In genomic region chr11:53521120-53521820, GRCm38 (mm10) we compare ENCODE assay signal across 7 mouse cellular contexts. TPM values are rescaled to one million over a fixed set of nuclear protein-coding genes. Genes with fewer than 3 reads are reported as not detected.
DNase-seq lines count a peak whose midpoint lies in the region; ATAC-seq lines count a peak whose summit lies in the region.

No protein-coding gene starts in this region.

- ATAC-seq in neural tube, embryonic 11.5 days (ENCODE audit: insufficient read depth, low FRiP score, low TSS enrichment) = no peak
- no peak for ATAC-seq in hindbrain, embryonic 13.5 days (ENCODE audit: low FRiP score)

- no peak overlapping the region; the same call in 1 of the 2 replicates for H3K9ac ChIP-seq in neural tube, embryonic 11.5 days (ENCODE audit: low read length)
- H3K9ac ChIP-seq in hindbrain, embryonic 13.5 days = peak overlapping the region; percentile 87

- H3K4me1 ChIP-seq in neural tube, embryonic 11.5 days (ENCODE audit: control insufficient read depth, insufficient read depth, low read length) = peaks cover 14% of the 10 kb centered on the region
- H3K4me1 ChIP-seq in embryonic facial prominence, embryonic 10.5 days = peaks cover 78% of the 10 kb centered on the region
- H3K4me1 ChIP-seq in hindbrain, embryonic 13.5 days (replicated peaks) = peaks cover 56% of the 10 kb centered on the region
- H3K4me1 ChIP-seq in midbrain, embryonic 10.5 days = peaks cover 73% of the 10 kb centered on the region

- no peaks in the 10 kb centered on the region for H3K27me3 ChIP-seq in neural tube, embryonic 11.5 days (ENCODE audit: control insufficient read depth, insufficient read depth, low read length)
- H3K27me3 ChIP-seq in embryonic facial prominence, embryonic 10.5 days (replicated peaks; ENCODE audit: low read depth, poor library complexity, severe bottlenecking) = peaks cover 21% of the 10 kb centered on the region
- H3K27me3 ChIP-seq in hindbrain, embryonic 13.5 days = peaks cover 25% of the 10 kb centered on the region
- peaks cover 33% of the 10 kb centered on the region for H3K27me3 ChIP-seq in midbrain, embryonic 10.5 days (ENCODE audit: low read depth, poor library complexity, severe bottlenecking)

- 50% methylated on average over 16 of the region's 16 CpGs for WGBS in neural tube, embryonic 11.5 days
- WGBS in embryonic facial prominence, embryonic 10.5 days = 62% methylated on average over 16 of the region's 16 CpGs
- 47% methylated on average over 16 of the region's 16 CpGs for WGBS in hindbrain, embryonic 13.5 days
- WGBS in midbrain, embryonic 10.5 days = 67% methylated on average over 16 of the region's 16 CpGs

- DNase-seq in neural tube, embryonic 11.5 days (ENCODE audit: low spot score) = no peak
- no peak for DNase-seq in neural tube, embryonic 10.5 days (ENCODE audit: extremely low spot score, low spot score)
- no peak for DNase-seq in embryonic facial prominence, embryonic 10.5 days (ENCODE audit: low spot score)
- no peak for DNase-seq in midbrain, embryonic 10.5 days (ENCODE audit: low spot score)
- no peak for DNase-seq in urinary bladder, postnatal 25 days (ENCODE audit: low spot score)
- DNase-seq in embryo, embryonic 10 days (ENCODE audit: low spot score) = no peak

- no peak overlapping the region for H3K27ac ChIP-seq in neural tube, embryonic 11.5 days (ENCODE audit: low read depth, low read length)
- no peak overlapping the region for H3K27ac ChIP-seq in embryonic facial prominence, embryonic 10.5 days (replicated peaks)
- H3K27ac ChIP-seq in hindbrain, embryonic 13.5 days = no peak overlapping the region
- H3K27ac ChIP-seq in midbrain, embryonic 10.5 days (replicated peaks) = no peak overlapping the region

- no peaks in the 10 kb centered on the region for H3K9me3 ChIP-seq in neural tube, embryonic 11.5 days (ENCODE audit: control insufficient read depth, low read length)
- no peaks in the 10 kb centered on the region for H3K9me3 ChIP-seq in embryonic facial prominence, embryonic 10.5 days
- no peaks in the 10 kb centered on the region for H3K9me3 ChIP-seq in hindbrain, embryonic 13.5 days
- no peaks in the 10 kb centered on the region for H3K9me3 ChIP-seq in midbrain, embryonic 10.5 days (replicated peaks)

- H3K36me3 ChIP-seq in neural tube, embryonic 11.5 days (ENCODE audit: control insufficient read depth, insufficient read depth, low read length) = no peaks in the 10 kb centered on the region
- no peaks in the 10 kb centered on the region for H3K36me3 ChIP-seq in embryonic facial prominence, embryonic 10.5 days (replicated peaks)
- no peaks in the 10 kb centered on the region for H3K36me3 ChIP-seq in hindbrain, embryonic 13.5 days
- no peaks in the 10 kb centered on the region for H3K36me3 ChIP-seq in midbrain, embryonic 10.5 days

- peak overlapping the region; percentile 80 for H3K4me3 ChIP-seq in neural tube, embryonic 11.5 days (ENCODE audit: low read depth, low read length)
- H3K4me3 ChIP-seq in embryonic facial prominence, embryonic 10.5 days = peak overlapping the region; percentile 92
- H3K4me3 ChIP-seq in hindbrain, embryonic 13.5 days = peak overlapping the region; percentile 73
- peak overlapping the region; percentile 79 for H3K4me3 ChIP-seq in midbrain, embryonic 10.5 days

- H3K4me2 ChIP-seq in neural tube, embryonic 11.5 days (ENCODE audit: low read depth) = peak overlapping the region; percentile 74
- H3K4me2 ChIP-seq in hindbrain, embryonic 13.5 days = peak overlapping the region; percentile 83

RNA-seq across cellular contexts. Expression of gene Sept8, which starts 2.2 kb away (rescaled TPM):
- 21.5 and 21.8 TPM in 2 replicates for polyA plus RNA-seq in neural tube, embryonic 11.5 days (2014; fragmentation: Nextera tagmentation; extraction: Ambion mirVana)
- polyA plus RNA-seq in embryonic facial prominence, embryonic 10.5 days (2016; fragmentation: Nextera tagmentation; extraction: Ambion mirVana) = 17.7 and 19.0 TPM in 2 replicates
- 16.4 and 17.3 TPM in 2 replicates for polyA plus RNA-seq in hindbrain, embryonic 13.5 days (2015; fragmentation: Nextera tagmentation; extraction: Ambion mirVana)
- 17.3 and 18.0 TPM in 2 replicates for polyA plus RNA-seq in midbrain, embryonic 10.5 days (2016; fragmentation: Nextera tagmentation; extraction: Ambion mirVana)

RNA-seq across cellular contexts. Expression of gene Sowaha, which starts 41.2 kb away (rescaled TPM):
- 0.12 and 0.17 TPM in 2 replicates for polyA plus RNA-seq in neural tube, embryonic 11.5 days (2014; fragmentation: Nextera tagmentation; extraction: Ambion mirVana)
- polyA plus RNA-seq in embryonic facial prominence, embryonic 10.5 days (2016; fragmentation: Nextera tagmentation; extraction: Ambion mirVana) = 0.44 and 0.82 TPM in 2 replicates
- 0.55 and 0.71 TPM in 2 replicates for polyA plus RNA-seq in hindbrain, embryonic 13.5 days (2015; fragmentation: Nextera tagmentation; extraction: Ambion mirVana)
- 0.19 and 0.26 TPM in 2 replicates for polyA plus RNA-seq in midbrain, embryonic 10.5 days (2016; fragmentation: Nextera tagmentation; extraction: Ambion mirVana)

RNA-seq across cellular contexts. Expression of gene Gm9945, which starts 41.3 kb away (rescaled TPM):
- polyA plus RNA-seq in neural tube, embryonic 11.5 days (2014; fragmentation: Nextera tagmentation; extraction: Ambion mirVana) = not detected in 2 replicates
- 0.16 TPM in 1 of 2 replicates, not detected in the other for polyA plus RNA-seq in embryonic facial prominence, embryonic 10.5 days (2016; fragmentation: Nextera tagmentation; extraction: Ambion mirVana)
- polyA plus RNA-seq in hindbrain, embryonic 13.5 days (2015; fragmentation: Nextera tagmentation; extraction: Ambion mirVana) = 0.28 TPM in 1 of 2 replicates, not detected in the other
- polyA plus RNA-seq in midbrain, embryonic 10.5 days (2016; fragmentation: Nextera tagmentation; extraction: Ambion mirVana) = not detected in 2 replicates

RNA-seq across cellular contexts. Expression of gene Kif3a, which starts 45.9 kb away (rescaled TPM):
- 95.4 and 108 TPM in 2 replicates for polyA plus RNA-seq in neural tube, embryonic 11.5 days (2014; fragmentation: Nextera tagmentation; extraction: Ambion mirVana)
- 68.0 and 77.6 TPM in 2 replicates for polyA plus RNA-seq in embryonic facial prominence, embryonic 10.5 days (2016; fragmentation: Nextera tagmentation; extraction: Ambion mirVana)
- polyA plus RNA-seq in hindbrain, embryonic 13.5 days (2015; fragmentation: Nextera tagmentation; extraction: Ambion mirVana) = 275 and 285 TPM in 2 replicates
- 77.3 and 94.6 TPM in 2 replicates for polyA plus RNA-seq in midbrain, embryonic 10.5 days (2016; fragmentation: Nextera tagmentation; extraction: Ambion mirVana)

RNA-seq across cellular contexts. Expression of gene Gm9837, which starts 51.0 kb away (rescaled TPM):
- polyA plus RNA-seq in neural tube, embryonic 11.5 days (2014; fragmentation: Nextera tagmentation; extraction: Ambion mirVana) = not detected in 2 replicates
- not detected in 2 replicates for polyA plus RNA-seq in embryonic facial prominence, embryonic 10.5 days (2016; fragmentation: Nextera tagmentation; extraction: Ambion mirVana)
- polyA plus RNA-seq in hindbrain, embryonic 13.5 days (2015; fragmentation: Nextera tagmentation; extraction: Ambion mirVana) = not detected in 2 replicates
- not detected in 2 replicates for polyA plus RNA-seq in midbrain, embryonic 10.5 days (2016; fragmentation: Nextera tagmentation; extraction: Ambion mirVana)
